Mouse (Mus musculus): ENCODE measurements around the gene Blm.

Blm gene

GRCm38 (mm10) chr7:80464831-80465230, 70.1 kb downstream of the Blm start:
- no peak for DNase-seq (ENCODE audit: low read depth, low spot score)

GRCm38 (mm10) chr7:80461891-80462290, 73.0 kb downstream of the Blm start:
- DNase-seq (ENCODE audit: low read depth, low spot score), result no peak

GRCm38 (mm10) chr7:80460892-80461291, 74.0 kb downstream of the Blm start:
- no peak for DNase-seq (ENCODE audit: low read depth, low spot score)

- no peak for DNase-seq (ENCODE audit: low read depth, low spot score)
Observed at GRCm38 (mm10) chr7:80460199-80460598, 74.7 kb downstream of the Blm start.

- DNase-seq (ENCODE audit: low read depth, low spot score), result no peak
Observed at GRCm38 (mm10) chr7:80457831-80458343, 77.0 kb downstream of the Blm start.

GRCm38 (mm10) chr7:80457241-80457640, 77.7 kb downstream of the Blm start:
- DNase-seq (ENCODE audit: low read depth, low spot score), result no peak

- no peak for DNase-seq (ENCODE audit: low read depth, low spot score)
Observed at GRCm38 (mm10) chr7:80456327-80456726, 78.6 kb downstream of the Blm start.

- DNase-seq (ENCODE audit: low read depth, low spot score), result no peak
Observed at GRCm38 (mm10) chr7:80455505-80456160, 79.3 kb downstream of the Blm start.

GRCm38 (mm10) chr7:80454786-80455185, 80.1 kb downstream of the Blm start:
- DNase-seq (ENCODE audit: low read depth, low spot score), result no peak

GRCm38 (mm10) chr7:80453997-80454396, 80.9 kb downstream of the Blm start:
- no peak for DNase-seq (ENCODE audit: low read depth, low spot score)

- no peak for DNase-seq (ENCODE audit: low read depth, low spot score)
Observed at GRCm38 (mm10) chr7:80453121-80453520, 81.8 kb downstream of the Blm start.

GRCm38 (mm10) chr7:80452241-80452640, 82.7 kb downstream of the Blm start:
- DNase-seq (ENCODE audit: low read depth, low spot score), result no peak

GRCm38 (mm10) chr7:80451550-80452232, 83.2 kb downstream of the Blm start:
- no peak for DNase-seq (ENCODE audit: low read depth, low spot score)

- DNase-seq (ENCODE audit: low read depth, low spot score), result no peak
Observed at GRCm38 (mm10) chr7:80450354-80450753, 84.6 kb downstream of the Blm start.

GRCm38 (mm10) chr7:80449620-80450091, 85.3 kb downstream of the Blm start:
- DNase-seq (ENCODE audit: low read depth, low spot score), result no peak

GRCm38 (mm10) chr7:80447336-80447735, 87.6 kb downstream of the Blm start:
- DNase-seq (ENCODE audit: low read depth, low spot score), result no peak

GRCm38 (mm10) chr7:80446221-80446878, 88.6 kb downstream of the Blm start:
- no peak for DNase-seq (ENCODE audit: low read depth, low spot score)

- peak; percentile 56 for DNase-seq (ENCODE audit: low read depth, low spot score)
Observed at GRCm38 (mm10) chr7:80445492-80445891, 89.4 kb downstream of the Blm start.

- DNase-seq (ENCODE audit: low read depth, low spot score), result no peak
Observed at GRCm38 (mm10) chr7:80444401-80445249, 90.3 kb downstream of the Blm start.

- no peak for DNase-seq (ENCODE audit: low read depth, low spot score)
Observed at GRCm38 (mm10) chr7:80443124-80443523, 91.8 kb downstream of the Blm start.
